Mouse (Mus musculus): ENCODE data around the gene Nkx2-5.

Gene Nkx2-5

GRCm38 (mm10) chr17:26849746-26850357 lies 5.0 kb upstream of the Nkx2-5 start:
- peak in 1 of 2 experiments; percentile 36 for DNase-seq

GRCm38 (mm10) chr17:26849106-26849745 lies 4.4 kb upstream of the Nkx2-5 start:
- no peak for DNase-seq

GRCm38 (mm10) chr17:26848236-26848635 lies 3.4 kb upstream of the Nkx2-5 start:
- DNase-seq: no peak

GRCm38 (mm10) chr17:26847801-26848200 lies 3.0 kb upstream of the Nkx2-5 start:
- DNase-seq: no peak

GRCm38 (mm10) chr17:26846411-26846810 lies 1.6 kb upstream of the Nkx2-5 start:
- no peak for DNase-seq

GRCm38 (mm10) chr17:26845149-26846050 lies 591 bp upstream of the Nkx2-5 start:
- DNase-seq: no peak

GRCm38 (mm10) chr17:26844371-26844851 lies 398 bp downstream of the Nkx2-5 start:
- peak in 1 of 2 experiments; percentile 39 for DNase-seq

- peak in 1 of 2 experiments; percentile 19 for DNase-seq
Measured at GRCm38 (mm10) chr17:26843696-26844236, 1.0 kb downstream of the Nkx2-5 start.

- no peak for DNase-seq
Measured at GRCm38 (mm10) chr17:26843229-26843567, 1.6 kb downstream of the Nkx2-5 start.

GRCm38 (mm10) chr17:26842431-26843228 lies 2.2 kb downstream of the Nkx2-5 start:
- no peak for DNase-seq

- no peak for DNase-seq
Measured at GRCm38 (mm10) chr17:26841981-26842380, 2.8 kb downstream of the Nkx2-5 start.

- no peak for DNase-seq
Measured at GRCm38 (mm10) chr17:26840922-26841731, 3.7 kb downstream of the Nkx2-5 start.

- no peak for DNase-seq
Measured at GRCm38 (mm10) chr17:26840439-26840780, 4.4 kb downstream of the Nkx2-5 start.

- DNase-seq: no peak
Measured at GRCm38 (mm10) chr17:26839718-26840438, 4.9 kb downstream of the Nkx2-5 start.

- peak in 1 of 2 experiments; percentile 32 for DNase-seq
Measured at GRCm38 (mm10) chr17:26838911-26839717, 5.7 kb downstream of the Nkx2-5 start.

GRCm38 (mm10) chr17:26838191-26838910 lies 6.5 kb downstream of the Nkx2-5 start:
- no peak for DNase-seq

GRCm38 (mm10) chr17:26837546-26837985 lies 7.2 kb downstream of the Nkx2-5 start:
- DNase-seq: no peak

GRCm38 (mm10) chr17:26836786-26837545 lies 7.8 kb downstream of the Nkx2-5 start:
- DNase-seq: no peak

Data from B cell, adult 2 months (primary cell).